Mouse (Mus musculus): Measurements from ENCODE around the gene Itpr2. TPM values are rescaled to one million over a fixed set of nuclear protein-coding genes. Genes with fewer than 3 reads are reported as not detected.

The Itpr2 gene
- polyA plus RNA-seq, 1 experiment, result 1.5 TPM

DNA sequence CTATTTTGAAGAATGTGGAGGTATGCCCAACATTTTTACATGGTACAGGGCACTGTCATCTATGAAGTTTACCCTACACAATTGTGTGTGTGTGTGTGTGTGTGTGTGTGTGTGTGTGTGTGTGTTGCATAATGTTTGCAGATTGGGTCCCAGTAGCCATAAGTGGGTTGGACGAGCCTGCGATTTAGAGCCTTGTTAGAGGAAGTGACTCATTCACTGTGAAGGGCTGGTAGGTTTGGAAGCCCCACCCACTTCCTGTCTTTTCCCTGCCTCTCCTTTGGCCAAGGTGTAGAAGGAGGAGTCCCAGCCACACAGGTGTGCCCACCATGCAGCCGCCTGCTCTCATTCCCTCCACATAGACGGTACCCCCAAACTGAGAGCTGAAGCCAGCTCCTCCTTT lies 188.6 kb downstream of the Itpr2 start:
- TF ChIP-seq GATA1 (IDR thresholded peaks at IDR 0.05; ENCODE audit: borderline replicate concordance, low read length) (no peak), FLI1 (IDR thresholded peaks at IDR 0.05; ENCODE audit: low read length) (no peak)
- H3K4me1 ChIP-seq, result peaks cover 17% of the 10 kb centered on the region
- peaks cover 92% of the 10 kb centered on the region for H3K36me3 ChIP-seq (replicated peaks; ENCODE audit: low read length)
- no peaks in the 10 kb centered on the region for H3K27me3 ChIP-seq (replicated peaks)
- no peak overlapping the region for H3K4me3 ChIP-seq (replicated peaks)
- H3K9me3 ChIP-seq, result 0 out of 2 replicates have a peak, but pooled peaks cover 8% of the 10 kb centered on the region

DNA sequence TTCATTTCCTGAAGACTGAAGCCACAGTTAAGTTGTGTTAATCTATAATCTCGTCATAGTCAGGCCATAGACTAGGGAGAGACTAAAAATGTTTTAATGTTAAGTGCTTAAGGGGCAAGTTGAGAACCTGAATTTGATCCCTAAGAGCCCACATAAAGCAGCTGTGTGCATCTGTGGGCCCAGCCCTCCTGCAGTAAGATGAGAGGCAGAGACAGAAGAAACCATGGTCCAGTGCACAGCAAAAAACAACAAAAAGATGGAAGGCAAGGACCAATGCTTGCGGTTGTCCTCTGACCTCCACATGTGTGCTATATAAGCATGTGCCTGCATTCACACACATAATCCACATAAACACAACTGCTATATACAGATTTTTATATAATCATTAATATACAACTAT lies 191.8 kb downstream of the Itpr2 start:
- Histone ChIP-seq H3K27me3 (replicated peaks) (no peaks in the 10 kb centered on the region), H3K9me3 (no peaks in the 10 kb centered on the region), H3K4me1 (peaks cover 23% of the 10 kb centered on the region), H3K36me3 (replicated peaks; ENCODE audit: low read length) (peaks cover 82% of the 10 kb centered on the region), H3K4me3 (replicated peaks) (no peak overlapping the region)
- TF ChIP-seq FLI1 (IDR thresholded peaks at IDR 0.05; ENCODE audit: low read length), result no peak
- TF ChIP-seq GATA1 (IDR thresholded peaks at IDR 0.05; ENCODE audit: borderline replicate concordance, low read length), result no peak

DNA sequence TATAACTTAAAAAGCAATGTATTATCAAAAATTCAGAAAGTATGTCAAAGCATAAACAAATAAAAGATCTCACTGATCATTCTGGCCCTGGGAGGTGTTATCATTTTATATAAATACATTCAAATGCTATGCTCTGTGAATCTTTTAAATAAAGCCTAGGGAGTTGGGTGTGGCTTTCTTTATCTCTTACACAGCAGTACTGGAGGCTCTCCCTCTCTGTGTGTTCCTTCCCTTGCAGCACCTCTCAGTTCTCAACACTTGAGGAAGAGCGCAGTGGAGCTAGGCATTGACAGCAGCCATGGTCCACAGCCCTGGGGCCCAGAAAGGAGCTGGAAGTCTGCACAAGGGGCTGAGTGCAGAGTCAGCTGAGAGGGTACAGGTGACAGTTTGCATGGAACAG lies 192.7 kb downstream of the Itpr2 start:
- no peak overlapping the region for H3K4me3 ChIP-seq (replicated peaks)
- H3K36me3 ChIP-seq (replicated peaks; ENCODE audit: low read length), result peaks cover 81% of the 10 kb centered on the region
- no peaks in the 10 kb centered on the region for H3K9me3 ChIP-seq
- H3K27me3 ChIP-seq (replicated peaks), result no peaks in the 10 kb centered on the region
- H3K4me1 ChIP-seq, result peaks cover 27% of the 10 kb centered on the region
- TF ChIP-seq FLI1 (IDR thresholded peaks at IDR 0.05; ENCODE audit: low read length) (no peak), GATA1 (IDR thresholded peaks at IDR 0.05; ENCODE audit: borderline replicate concordance, low read length) (no peak)

DNA sequence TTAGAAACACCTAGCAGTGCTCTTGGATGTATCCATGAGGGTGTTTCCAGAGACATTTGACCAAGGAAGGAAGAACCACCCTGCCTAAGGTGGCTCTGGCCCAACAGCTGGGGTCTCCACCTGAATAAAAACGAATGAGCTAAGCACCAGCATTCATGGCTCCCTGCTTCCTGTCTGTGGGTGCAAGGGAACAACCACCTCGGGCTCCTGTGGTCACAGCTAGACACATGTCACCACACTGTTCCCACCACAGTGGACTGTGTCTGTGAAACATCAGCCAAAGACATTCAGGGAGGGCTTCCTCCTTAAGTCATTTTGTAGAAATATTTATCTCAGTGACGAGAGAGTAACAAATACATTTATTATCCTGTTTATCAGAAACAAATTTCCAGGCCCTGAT lies 196.0 kb downstream of the Itpr2 start:
- Histone ChIP-seq H3K27me3 (replicated peaks) (no peaks in the 10 kb centered on the region), H3K4me3 (replicated peaks) (no peak overlapping the region), H3K9me3 (no peaks in the 10 kb centered on the region), H3K4me1 (peaks cover 22% of the 10 kb centered on the region), H3K36me3 (replicated peaks; ENCODE audit: low read length) (peaks cover 60% of the 10 kb centered on the region)
- TF ChIP-seq GATA1 (IDR thresholded peaks at IDR 0.05; ENCODE audit: borderline replicate concordance, low read length) (no peak), FLI1 (IDR thresholded peaks at IDR 0.05; ENCODE audit: low read length) (no peak)

DNA sequence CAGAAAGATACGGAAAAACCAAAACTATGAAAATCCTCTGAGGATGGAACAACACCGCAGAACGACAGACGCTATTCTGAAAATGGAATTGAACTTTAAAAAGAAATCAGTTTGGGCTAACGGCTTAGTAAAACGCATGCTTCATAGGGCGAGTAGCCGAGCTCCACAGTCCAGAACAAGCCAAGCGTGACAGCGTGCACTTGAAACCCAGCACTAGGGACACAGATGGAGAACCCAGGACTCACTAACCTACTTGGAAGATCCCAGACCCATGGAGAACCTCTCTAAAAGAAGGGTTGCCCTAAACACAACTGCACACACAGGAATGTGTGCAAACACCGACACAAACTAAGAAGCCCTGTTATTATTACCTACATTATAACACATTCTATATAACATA lies 197.9 kb downstream of the Itpr2 start:
- H3K4me3 ChIP-seq (replicated peaks), result no peak overlapping the region
- peaks cover 3% of the 10 kb centered on the region; the same call in 1 of the 2 replicates for H3K9me3 ChIP-seq
- H3K4me1 ChIP-seq, result peaks cover 21% of the 10 kb centered on the region
- no peak for TF ChIP-seq FLI1 (IDR thresholded peaks at IDR 0.05; ENCODE audit: low read length)
- TF ChIP-seq GATA1 (IDR thresholded peaks at IDR 0.05; ENCODE audit: borderline replicate concordance, low read length), result no peak
- no peaks in the 10 kb centered on the region for H3K27me3 ChIP-seq (replicated peaks)
- H3K36me3 ChIP-seq (replicated peaks; ENCODE audit: low read length), result peaks cover 51% of the 10 kb centered on the region

DNA sequence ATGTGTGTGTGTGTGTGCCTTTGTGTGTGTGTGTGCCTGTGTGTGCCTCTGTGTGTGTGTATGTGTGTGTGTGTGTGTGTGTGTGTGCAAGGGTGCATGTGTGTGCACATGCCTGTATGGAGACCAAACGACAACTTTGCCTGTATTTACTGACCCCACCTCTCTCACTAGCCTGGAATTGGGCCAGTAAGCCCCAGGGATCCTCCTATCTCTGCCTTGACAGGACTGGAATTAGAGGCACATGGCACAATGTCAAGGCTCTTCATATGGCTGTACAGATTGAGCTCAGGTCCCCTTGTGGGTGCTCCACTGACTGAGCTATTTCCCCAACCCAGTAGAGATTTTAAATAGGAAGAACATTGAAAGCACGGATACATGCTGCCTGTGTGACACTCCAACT lies 198.7 kb downstream of the Itpr2 start:
- Histone ChIP-seq H3K36me3 (replicated peaks; ENCODE audit: low read length) (peaks cover 53% of the 10 kb centered on the region), H3K9me3 (peaks cover 9% of the 10 kb centered on the region; the same call in 1 of the 2 replicates), H3K4me1 (peaks cover 15% of the 10 kb centered on the region), H3K27me3 (replicated peaks) (no peaks in the 10 kb centered on the region), H3K4me3 (replicated peaks) (no peak overlapping the region)
- TF ChIP-seq FLI1 (IDR thresholded peaks at IDR 0.05; ENCODE audit: low read length) (no peak), GATA1 (IDR thresholded peaks at IDR 0.05; ENCODE audit: borderline replicate concordance, low read length) (no peak)

DNA sequence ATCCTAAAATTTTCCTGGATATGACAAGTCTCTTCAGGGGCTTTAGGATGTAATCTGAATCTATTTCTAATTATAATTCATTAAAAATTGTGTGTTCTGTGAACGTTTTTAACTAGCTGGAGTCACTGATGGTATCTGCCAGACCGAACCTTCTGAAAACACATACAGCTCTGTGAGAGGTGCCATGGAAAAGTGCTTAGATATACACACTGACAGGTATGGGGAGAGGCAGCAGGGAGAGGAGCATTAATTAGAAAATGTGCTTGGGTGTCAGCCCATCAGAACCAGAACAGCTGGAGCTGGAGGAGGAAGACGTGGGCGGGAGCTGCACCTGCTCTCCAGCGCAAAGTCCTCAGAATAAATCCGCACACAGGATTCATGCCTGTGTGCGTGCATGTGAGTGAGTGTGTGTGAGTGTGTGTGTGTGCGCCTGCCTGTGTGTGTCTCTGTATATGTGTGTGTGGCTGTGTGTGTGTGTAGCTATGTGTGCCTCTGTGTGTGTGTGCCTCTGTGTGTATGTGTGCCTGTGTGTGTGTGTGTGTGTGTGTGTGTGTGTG lies 199.4 kb downstream of the Itpr2 start:
- peaks cover 12% of the 10 kb centered on the region; the same call in 1 of the 2 replicates for H3K9me3 ChIP-seq
- peaks cover 13% of the 10 kb centered on the region for H3K4me1 ChIP-seq
- peaks cover 53% of the 10 kb centered on the region for H3K36me3 ChIP-seq (replicated peaks; ENCODE audit: low read length)
- TF ChIP-seq GATA1 (IDR thresholded peaks at IDR 0.05; ENCODE audit: borderline replicate concordance, low read length) (no peak), FLI1 (IDR thresholded peaks at IDR 0.05; ENCODE audit: low read length) (no peak)
- no peak overlapping the region for H3K4me3 ChIP-seq (replicated peaks)
- H3K27me3 ChIP-seq (replicated peaks), result no peaks in the 10 kb centered on the region

DNA sequence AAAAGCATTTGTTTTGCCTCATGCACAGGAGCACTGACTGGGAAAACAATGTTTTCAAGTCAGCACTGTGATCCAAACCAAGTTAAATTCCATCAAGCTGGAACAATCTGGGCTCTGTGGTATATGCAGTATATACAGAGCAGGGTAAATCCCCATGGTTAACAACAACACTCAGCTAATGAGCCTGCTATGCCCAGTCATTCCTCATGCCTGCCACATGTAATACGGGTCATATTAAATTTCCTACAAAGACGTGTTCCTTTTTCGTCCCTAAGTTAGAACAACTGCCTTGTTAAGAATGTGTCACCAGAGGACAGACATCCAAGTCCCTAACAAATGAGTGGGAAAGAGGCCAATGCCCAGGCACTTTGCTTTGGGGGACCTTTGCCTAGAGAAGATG lies 199.9 kb downstream of the Itpr2 start:
- peaks cover 12% of the 10 kb centered on the region; the same call in 1 of the 2 replicates for H3K9me3 ChIP-seq
- no peak for TF ChIP-seq GATA1 (IDR thresholded peaks at IDR 0.05; ENCODE audit: borderline replicate concordance, low read length)
- TF ChIP-seq FLI1 (IDR thresholded peaks at IDR 0.05; ENCODE audit: low read length), result no peak
- no peak overlapping the region for H3K4me3 ChIP-seq (replicated peaks)

DNA sequence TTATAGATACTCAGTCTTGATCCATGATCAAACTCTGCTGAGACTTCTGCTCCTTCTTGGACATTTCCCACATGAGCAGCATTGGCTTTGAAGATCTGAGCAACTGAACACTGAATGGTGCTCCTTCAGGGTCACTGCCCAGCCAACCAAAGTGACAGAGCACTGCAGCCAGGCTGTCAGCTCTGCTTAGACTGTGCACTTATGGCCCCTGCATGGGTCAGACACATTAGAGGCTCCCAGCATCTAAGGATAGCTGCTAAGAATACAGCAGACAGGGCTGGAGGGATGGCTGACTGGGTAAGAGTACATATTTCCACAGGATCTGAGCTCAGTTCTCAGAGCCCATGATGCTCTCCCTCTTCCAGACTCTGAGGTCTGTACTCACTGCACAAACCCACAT lies 201.1 kb downstream of the Itpr2 start:
- Histone ChIP-seq H3K4me3 (replicated peaks) (no peak overlapping the region), H3K9me3 (peaks cover 12% of the 10 kb centered on the region; the same call in 1 of the 2 replicates), H3K4me1 (peaks cover 12% of the 10 kb centered on the region), H3K36me3 (replicated peaks; ENCODE audit: low read length) (peaks cover 59% of the 10 kb centered on the region), H3K27me3 (replicated peaks) (no peaks in the 10 kb centered on the region)
- TF ChIP-seq FLI1 (IDR thresholded peaks at IDR 0.05; ENCODE audit: low read length) (no peak), GATA1 (IDR thresholded peaks at IDR 0.05; ENCODE audit: borderline replicate concordance, low read length) (no peak)

More for the DNA sequence above, 199.9 kb downstream of the Itpr2 start:
- Histone ChIP-seq H3K4me1 (peaks cover 13% of the 10 kb centered on the region), H3K27me3 (replicated peaks) (no peaks in the 10 kb centered on the region), H3K36me3 (replicated peaks; ENCODE audit: low read length) (peaks cover 54% of the 10 kb centered on the region)

DNA sequence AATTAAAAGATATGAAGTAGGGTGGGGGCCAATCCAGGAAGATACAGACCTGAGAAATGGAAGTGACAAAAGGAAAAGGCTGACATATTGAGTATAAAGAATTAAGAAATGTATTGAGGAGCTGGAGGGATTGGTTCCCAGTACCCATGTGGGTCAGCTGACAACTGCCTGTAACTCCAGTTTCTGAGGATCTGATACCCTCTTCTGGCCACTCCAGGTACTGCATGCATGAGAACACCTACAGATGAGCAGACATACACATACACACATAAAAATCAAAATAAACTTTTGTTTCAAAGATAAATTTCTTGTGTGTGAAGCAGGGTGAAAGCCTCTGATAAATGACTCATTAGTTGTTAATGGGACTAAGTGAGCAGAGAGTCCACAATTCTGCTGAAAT lies 203.3 kb downstream of the Itpr2 start:
- H3K4me3 ChIP-seq (replicated peaks), result no peak overlapping the region
- peaks cover 12% of the 10 kb centered on the region; the same call in 1 of the 2 replicates for H3K9me3 ChIP-seq
- peaks cover 6% of the 10 kb centered on the region; the same call in 1 of the 2 replicates for H3K4me1 ChIP-seq
- no peak for TF ChIP-seq FLI1 (IDR thresholded peaks at IDR 0.05; ENCODE audit: low read length)
- H3K36me3 ChIP-seq (replicated peaks; ENCODE audit: low read length), result peaks cover 61% of the 10 kb centered on the region
- no peaks in the 10 kb centered on the region for H3K27me3 ChIP-seq (replicated peaks)

Data from megakaryocyte, embryonic 14.5 days (primary cell).